Mouse (Mus musculus) small intestine, adult 2 months (tissue): ENCODE results near the gene Galnt9.

Source experiments
- CTCF ChIP-seq: fragments of 200-500 bp; IDR thresholded peaks from 2 replicates; pipeline ENCODE4 v1.5.1; 2012; ENCODE audit warnings: low read depth, mild to moderate bottlenecking, control low read depth, inconsistent platforms, low read length, moderate library complexity, mixed read lengths; ENCODE audit not compliant: insufficient replicate concordance, insufficient read length; ENCODE audit errors: extremely low read depth
- POLR2A ChIP-seq: fragments of 200-500 bp; IDR thresholded peaks from 2 replicates; pipeline ENCODE4 v1.6.1; 2012; ENCODE audit warnings: low read depth, mild to moderate bottlenecking, control low read depth, inconsistent platforms, low read length, moderate library complexity

DNA sequence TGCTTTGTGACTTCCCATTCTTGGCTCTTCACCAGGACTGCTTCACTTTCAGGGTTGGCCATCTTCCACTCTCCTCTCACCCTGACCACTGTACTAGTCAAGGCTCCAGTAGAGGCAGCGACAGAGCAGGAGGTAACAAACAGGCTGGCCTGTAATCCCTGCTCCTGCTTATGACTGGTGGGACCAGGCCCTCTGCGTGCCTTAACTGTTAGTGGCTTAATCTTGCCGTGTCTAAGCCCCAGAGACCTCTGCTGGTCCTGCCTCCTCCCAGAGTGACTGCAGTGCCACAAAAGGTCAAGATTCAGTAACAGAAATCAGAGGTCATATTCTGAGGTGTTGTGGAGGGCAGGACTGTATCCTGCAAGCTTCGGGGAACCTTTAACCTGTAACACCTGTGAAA is 13.1 kb upstream of the Galnt9 start:
- TF ChIP-seq POLR2A: no peak
- TF ChIP-seq CTCF: no peak
